Comparison of ENCODE assay signal across 10 mouse cellular contexts in genomic region chr11:53443861-53444260, GRCm38 (mm10). TPM values are rescaled to one million over a fixed set of nuclear protein-coding genes. Genes with fewer than 3 reads are reported as not detected.
DNase-seq lines count a peak whose midpoint lies in the region; ATAC-seq and TF ChIP-seq lines count a peak whose summit lies in the region.
"Had no signal": no experiment of that assay in that cellular context is flagged by ENCODE, and none has a peak within 500 bp of the region (broad histone marks: within the 10 kb centered on the region; RNA-seq: fewer than 3 reads in every experiment).

No protein-coding gene starts in this region.

- no peaks in the 10 kb centered on the region for H3K27me3 ChIP-seq in liver, postnatal 0 days (ENCODE audit: insufficient read depth, low read length)
- no peaks in the 10 kb centered on the region for H3K27me3 ChIP-seq in forebrain, embryonic 11.5 days (ENCODE audit: control insufficient read depth, insufficient read depth, low read length)

- no peak for ATAC-seq in liver, postnatal 0 days
- no peak for ATAC-seq in forebrain, embryonic 11.5 days (replicated peaks; ENCODE audit: low FRiP score)

- TF ChIP-seq EP300 in liver, postnatal 0 days (IDR thresholded peaks at IDR 0.05; ENCODE audit: low read depth) = no peak

- WGBS in liver, postnatal 0 days (ENCODE audit: insufficient replicate concordance) = 22% methylated on average over 6 of the region's 6 CpGs
- 41% methylated on average over 6 of the region's 6 CpGs for WGBS in forebrain, embryonic 11.5 days

- H3K9me3 ChIP-seq in liver, postnatal 0 days (ENCODE audit: low read length) = no peaks in the 10 kb centered on the region
- H3K9me3 ChIP-seq in forebrain, embryonic 11.5 days (ENCODE audit: control insufficient read depth, low read length) = no peaks in the 10 kb centered on the region

- no peak overlapping the region for H3K27ac ChIP-seq in liver, postnatal 0 days (ENCODE audit: low read depth)
- no peak overlapping the region for H3K27ac ChIP-seq in forebrain, embryonic 11.5 days (ENCODE audit: low read depth, low read length)

- DNase-seq in cerebellum, postnatal 14 days = peak; percentile 56 to 65
- DNase-seq in cerebellum, adult 11 months = no peak
- DNase-seq in urinary bladder, postnatal 14 days (ENCODE audit: low spot score) = peak; percentile 51
- DNase-seq in urinary bladder, postnatal 4 days (ENCODE audit: low spot score in 2 of 2) = no peak
- DNase-seq in liver, postnatal 0 days = no peak
- no peak for DNase-seq in forebrain, embryonic 11.5 days (ENCODE audit: low spot score)
- no peak for DNase-seq in MN1 (ENCODE audit: low spot score)
- no peak for DNase-seq in gastrocnemius, postnatal 10 days
- DNase-seq: gastrocnemius, postnatal 36 days had no signal

- no peak overlapping the region for H3K4me2 ChIP-seq in liver, postnatal 0 days (ENCODE audit: low read depth, low read length)
- H3K4me2 ChIP-seq in forebrain, embryonic 11.5 days (ENCODE audit: low read depth, low read length, severe bottlenecking) = no peak overlapping the region

- H3K4me1 ChIP-seq in liver, postnatal 0 days (ENCODE audit: insufficient read depth) = peaks cover 6% of the 10 kb centered on the region; the same call in 1 of the 2 replicates
- no peaks in the 10 kb centered on the region for H3K4me1 ChIP-seq in forebrain, embryonic 11.5 days (replicated peaks; ENCODE audit: control insufficient read depth, insufficient read depth, low read length)

- H3K36me3 ChIP-seq in liver, postnatal 0 days (replicated peaks; ENCODE audit: insufficient read depth, low read length) = no peaks in the 10 kb centered on the region
- H3K36me3 ChIP-seq in forebrain, embryonic 11.5 days (ENCODE audit: control insufficient read depth, insufficient read depth, low read length) = no peaks in the 10 kb centered on the region

- H3K9ac ChIP-seq in liver, postnatal 0 days (replicated peaks) = no peak overlapping the region
- no peak overlapping the region for H3K9ac ChIP-seq in forebrain, embryonic 11.5 days (ENCODE audit: low read length)

- peak; percentile 82 for TF ChIP-seq CTCF in liver, postnatal 0 days (IDR thresholded peaks at IDR 0.05; ENCODE audit: low read depth)

- no peak overlapping the region for H3K4me3 ChIP-seq in liver, postnatal 0 days (ENCODE audit: low read depth, low read length)
- H3K4me3 ChIP-seq in forebrain, embryonic 11.5 days (ENCODE audit: low read depth, low read length) = no peak overlapping the region

RNA-seq across cellular contexts. Expression of gene Gdf9, which starts 13.0 kb away (rescaled TPM):
- polyA plus RNA-seq in liver, postnatal 0 days (2015; fragmentation: Nextera tagmentation; extraction: Ambion mirVana) = 0.15 and 0.18 TPM in 2 replicates
- polyA plus RNA-seq in forebrain, embryonic 11.5 days (2014; fragmentation: Nextera tagmentation; extraction: Ambion mirVana) = 1.2 and 1.4 TPM in 2 replicates
- total RNA-seq in gastrocnemius, postnatal 10 days (2021) = under 1 TPM; 0.81 to 0.87 TPM

RNA-seq across cellular contexts. Expression of gene Gm10447, which starts 13.0 kb away (rescaled TPM):
- polyA plus RNA-seq in liver, postnatal 0 days (2015; fragmentation: Nextera tagmentation; extraction: Ambion mirVana) = 0.06 and 0.25 TPM in 2 replicates
- not detected in 2 replicates for polyA plus RNA-seq in forebrain, embryonic 11.5 days (2014; fragmentation: Nextera tagmentation; extraction: Ambion mirVana)
- not detected for total RNA-seq in gastrocnemius, postnatal 10 days (2021)
- total RNA-seq: gastrocnemius, postnatal 36 days had no signal

RNA-seq across cellular contexts. Expression of gene Shroom1, which starts 13.1 kb away (rescaled TPM):
- 5.5 TPM in 2 replicates for polyA plus RNA-seq in liver, postnatal 0 days (2015; fragmentation: Nextera tagmentation; extraction: Ambion mirVana)
- 1.1 and 1.8 TPM in 2 replicates for polyA plus RNA-seq in forebrain, embryonic 11.5 days (2014; fragmentation: Nextera tagmentation; extraction: Ambion mirVana)
- under 1 TPM; 0.45 to 0.54 TPM for total RNA-seq in gastrocnemius, postnatal 10 days (2021)

RNA-seq across cellular contexts. Expression of gene Uqcrq, which starts 13.2 kb away (rescaled TPM):
- 1,453 and 1,461 TPM in 2 replicates for polyA plus RNA-seq in liver, postnatal 0 days (2015; fragmentation: Nextera tagmentation; extraction: Ambion mirVana)
- 564 and 579 TPM in 2 replicates for polyA plus RNA-seq in forebrain, embryonic 11.5 days (2014; fragmentation: Nextera tagmentation; extraction: Ambion mirVana)
- 100 to 1,000 TPM; 882 to 991 TPM for total RNA-seq in gastrocnemius, postnatal 10 days (2021)

RNA-seq across cellular contexts. Expression of gene Leap2, which starts 20.9 kb away (rescaled TPM):
- 198 and 209 TPM in 2 replicates for polyA plus RNA-seq in liver, postnatal 0 days (2015; fragmentation: Nextera tagmentation; extraction: Ambion mirVana)
- not detected in 2 replicates for polyA plus RNA-seq in forebrain, embryonic 11.5 days (2014; fragmentation: Nextera tagmentation; extraction: Ambion mirVana)
- not detected for total RNA-seq in gastrocnemius, postnatal 10 days (2021)
- total RNA-seq: gastrocnemius, postnatal 36 days had no signal
- polyA plus RNA-seq: limb, embryonic 11.5 days had no signal

Comparison
In these comparisons a context has a peak if more than half of its experiments do, and no peak if none do; other contexts are left out.
1. DNase-seq: peak in cerebellum, postnatal 14 days (2 of 2) and urinary bladder, postnatal 14 days (single experiment); none in cerebellum, adult 11 months (single experiment), urinary bladder, postnatal 4 days (0 of 2), liver, postnatal 0 days (single experiment), forebrain, embryonic 11.5 days (single experiment), MN1 (single experiment) and gastrocnemius, postnatal 10 days (single experiment).